Mouse (Mus musculus) neural tube, embryonic 10.5 days (tissue): ENCODE results near the gene Cnot1.
"Not testable (repeated sequence)": the region's sequence is repeated elsewhere in the genome, so short reads cannot be mapped to it uniquely, and the experiment has no call there.

Source experiments
- DNase-seq: peaks from one replicate; pipeline ENCODE4 v3.0.0-alpha.2; 2017; ENCODE audit warnings: low spot score; ENCODE audit errors: extremely low spot score

The Cnot1 gene

GRCm38 (mm10) chr8:95807331-95807843 is at the start of gene Cnot1:
Cnot1 (minus strand) TSS chr8:95807464.
- peak; percentile 95 for DNase-seq

GRCm38 (mm10) chr8:95854174-95854573 is 46.9 kb upstream of the Cnot1 start:
- DNase-seq: no peak

DNA sequence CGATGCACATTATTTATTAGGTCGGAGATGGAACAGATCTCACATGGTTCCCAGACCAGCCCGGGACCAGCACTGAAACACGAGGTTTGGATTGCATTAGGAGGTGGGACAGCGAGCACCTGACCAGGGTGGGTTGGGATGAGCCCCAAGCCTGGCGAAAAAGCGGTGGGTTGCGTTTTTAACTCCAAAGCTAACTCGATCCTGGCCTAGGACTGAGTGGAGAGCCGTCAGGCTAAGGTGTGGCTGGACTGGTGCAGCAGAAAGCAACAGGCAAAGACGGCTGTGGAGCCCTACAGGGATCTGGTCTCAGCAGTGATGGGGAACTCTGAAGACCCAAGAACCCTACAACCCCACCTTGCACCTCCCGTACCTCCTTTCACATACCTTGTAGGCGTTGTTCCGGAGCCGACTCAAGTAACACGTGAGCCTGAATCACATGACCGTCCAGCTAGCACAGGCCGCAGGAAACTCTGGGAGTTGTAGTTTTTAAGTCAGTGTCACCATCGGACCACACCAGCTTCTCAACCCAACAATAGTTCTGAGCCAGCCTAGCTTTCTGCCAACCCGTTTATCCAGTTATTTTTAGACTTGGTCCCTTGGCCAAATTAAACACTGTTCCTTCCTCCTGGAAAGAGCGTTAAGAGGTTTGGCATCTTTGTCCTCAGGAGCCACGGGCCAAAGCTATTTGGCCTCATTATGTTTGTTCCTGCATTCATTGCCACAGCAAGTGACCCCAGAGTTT is 46.0 kb upstream of the Cnot1 start, which contains the start of gene Slc38a7:
Gene Slc38a7, minus strand, starts transcription at position 438 of the 742 bp plus-strand sequence.
- DNase-seq: peak; percentile 65

DNA sequence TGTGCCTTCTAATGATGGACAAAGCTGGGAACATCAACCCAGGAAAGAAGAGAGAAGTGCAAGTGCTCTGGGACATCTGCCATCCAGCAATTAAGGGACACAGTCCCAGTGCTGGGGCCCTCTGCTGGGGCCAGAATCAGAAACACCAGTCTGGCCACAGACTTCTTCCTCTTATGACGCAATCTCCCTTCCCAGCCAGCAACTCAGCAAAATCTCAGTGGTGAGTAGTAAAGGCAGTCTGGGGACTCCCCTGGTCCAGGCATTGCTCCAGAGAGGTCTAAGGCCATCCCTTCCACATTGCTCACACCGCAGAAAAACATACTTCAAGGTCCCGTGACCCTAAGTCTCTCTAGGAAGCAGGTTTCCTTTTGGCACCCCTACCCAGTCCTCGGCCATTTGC is 45.0 kb upstream of the Cnot1 start:
- no peak for DNase-seq

GRCm38 (mm10) chr8:95850326-95850725 is 43.1 kb upstream of the Cnot1 start:
- DNase-seq: no peak

- no peak for DNase-seq
Observed at GRCm38 (mm10) chr8:95848734-95849464, 41.6 kb upstream of the Cnot1 start.

- no peak for DNase-seq
Observed at GRCm38 (mm10) chr8:95848061-95848551, 40.8 kb upstream of the Cnot1 start.

GRCm38 (mm10) chr8:95845026-95845425 is 37.8 kb upstream of the Cnot1 start:
- DNase-seq: no peak

GRCm38 (mm10) chr8:95843968-95844367 is 36.7 kb upstream of the Cnot1 start:
- no peak for DNase-seq

GRCm38 (mm10) chr8:95841436-95841835 is 34.2 kb upstream of the Cnot1 start:
- DNase-seq: no peak

DNA sequence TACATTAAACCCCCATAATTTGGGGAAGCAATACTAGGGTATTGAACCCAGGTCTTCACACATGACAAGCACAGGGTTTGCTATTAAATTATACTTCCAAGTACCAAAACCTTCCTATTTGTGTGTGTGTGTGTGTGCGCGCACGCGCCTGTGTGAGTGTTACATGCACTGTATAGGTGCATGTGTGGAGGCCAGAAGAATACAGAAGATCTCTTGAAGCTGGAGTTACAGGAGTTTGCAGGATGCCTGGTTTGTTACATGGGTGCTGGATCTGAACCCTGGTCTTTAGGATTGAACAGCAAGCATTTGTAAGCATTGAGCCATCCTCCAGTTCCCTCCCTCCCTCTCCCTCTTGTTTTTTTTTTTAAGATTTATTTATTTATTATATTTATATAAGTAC is 32.0 kb upstream of the Cnot1 start:
- DNase-seq: no peak

DNA sequence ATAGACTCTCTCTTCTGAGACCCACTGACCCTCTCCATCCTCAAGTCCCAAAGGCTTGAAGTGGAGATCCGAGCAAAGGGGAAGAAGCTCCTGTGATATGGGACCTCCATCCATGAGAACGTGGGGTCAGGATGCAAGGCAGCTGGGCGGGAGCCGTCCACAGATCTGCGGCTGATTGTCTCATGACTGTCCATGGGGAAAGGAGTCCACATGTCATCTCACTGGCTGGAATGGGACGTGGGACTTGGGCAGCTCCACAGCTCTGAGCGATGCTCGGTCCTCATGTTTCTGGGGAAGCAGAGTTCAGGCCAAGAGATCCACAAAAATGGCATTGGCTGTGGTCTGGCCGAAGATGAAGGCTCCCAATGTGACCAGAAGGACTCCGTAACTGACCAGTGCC is 30.0 kb upstream of the Cnot1 start:
- no peak for DNase-seq

- DNase-seq: no peak
Observed at GRCm38 (mm10) chr8:95835891-95836290, 28.6 kb upstream of the Cnot1 start.

DNA sequence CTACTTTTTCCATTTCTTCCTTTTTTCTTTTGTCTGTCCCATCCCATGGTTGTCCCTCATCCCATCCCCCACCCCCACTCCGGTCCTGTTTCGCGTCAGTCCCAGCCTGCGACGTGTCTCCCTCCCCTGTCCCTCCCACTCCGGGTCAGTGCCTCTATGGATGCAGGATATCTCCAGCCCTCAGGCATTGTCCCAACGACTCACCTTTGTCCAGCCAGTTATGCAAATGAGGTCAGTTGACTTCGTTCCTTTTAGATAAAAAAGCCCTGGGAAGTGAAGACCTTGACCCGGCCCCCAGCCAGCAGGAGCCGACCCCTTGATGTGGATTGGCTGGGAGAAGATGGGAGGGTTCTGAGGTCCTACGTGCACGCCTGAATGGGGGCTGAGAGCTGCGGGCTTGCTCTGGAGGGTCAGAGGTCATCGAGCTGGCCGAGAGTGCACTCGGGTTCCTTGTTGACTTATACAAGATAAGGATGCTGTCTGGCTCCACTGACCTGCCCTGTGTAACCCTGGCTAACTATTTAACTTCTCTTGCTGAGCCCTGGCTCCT is 26.2 kb upstream of the Cnot1 start:
- DNase-seq: peak; percentile 72

DNA sequence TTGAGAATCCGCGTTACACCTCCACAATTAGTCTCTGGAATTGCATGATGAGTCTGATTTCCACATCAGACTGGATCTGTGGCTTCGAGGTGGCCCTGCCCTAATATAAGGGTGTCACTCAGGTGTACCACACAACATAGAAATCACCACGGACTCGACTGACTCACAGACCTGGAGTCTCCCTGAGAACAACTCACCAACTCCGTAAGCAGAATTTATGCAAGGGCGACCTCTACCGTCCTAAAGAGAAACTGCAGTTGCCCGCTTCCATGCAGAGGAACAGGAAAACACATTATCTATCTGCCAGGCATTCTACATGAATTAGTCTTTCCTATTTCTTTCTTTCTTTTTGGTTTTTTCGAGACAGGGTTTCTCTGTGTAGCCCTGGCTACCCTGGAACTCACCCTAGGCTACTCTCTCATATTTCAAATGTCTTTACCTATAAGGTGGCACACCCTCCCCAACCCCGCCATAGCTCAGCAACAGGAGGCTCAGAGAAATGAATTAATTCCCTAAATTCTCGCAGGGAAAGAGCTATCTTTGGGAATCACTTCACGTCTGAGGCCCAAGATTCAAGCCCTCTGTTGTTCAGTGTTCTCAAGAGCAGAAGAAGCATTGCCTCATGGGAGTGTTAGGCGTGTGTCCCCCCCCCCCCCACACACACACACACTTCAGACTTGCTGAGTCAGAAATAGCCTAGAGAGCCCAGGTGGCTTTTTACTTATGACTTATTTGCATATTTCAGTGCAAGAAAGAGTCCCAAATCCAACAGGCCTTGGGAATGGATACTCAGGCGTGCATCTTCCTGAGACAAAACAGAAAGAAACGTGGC is 25.6 kb upstream of the Cnot1 start:
- peak; percentile 90 for DNase-seq

- no peak for DNase-seq
Observed at GRCm38 (mm10) chr8:95830144-95830543, 22.9 kb upstream of the Cnot1 start.

GRCm38 (mm10) chr8:95825162-95825561 is 17.9 kb upstream of the Cnot1 start, which contains the start of gene Sap18b:
Sap18b (plus strand) TSS chr8:95825346.
- DNase-seq: not testable (repeated sequence)

GRCm38 (mm10) chr8:95822699-95823098 is 15.4 kb upstream of the Cnot1 start:
- no peak for DNase-seq

DNA sequence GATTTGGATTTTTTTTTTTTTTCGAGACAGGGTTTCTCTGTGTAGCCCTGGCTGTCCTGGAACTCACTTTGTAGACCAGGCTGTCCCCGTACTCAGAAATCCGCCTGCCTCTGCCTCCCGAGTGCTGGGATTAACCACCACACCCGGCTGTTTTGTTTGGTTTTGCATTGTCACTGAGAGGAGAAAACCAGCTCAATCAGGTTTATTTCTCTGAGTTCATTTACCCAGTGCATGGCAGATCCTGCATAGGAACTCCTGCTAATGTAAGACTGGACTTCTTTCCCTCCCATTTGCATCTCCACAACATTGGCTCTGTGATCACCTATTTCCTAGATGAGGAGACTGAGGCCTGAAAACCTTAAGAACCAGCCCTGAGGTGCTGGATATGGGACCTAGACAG is 14.8 kb upstream of the Cnot1 start:
- DNase-seq: no peak

DNA sequence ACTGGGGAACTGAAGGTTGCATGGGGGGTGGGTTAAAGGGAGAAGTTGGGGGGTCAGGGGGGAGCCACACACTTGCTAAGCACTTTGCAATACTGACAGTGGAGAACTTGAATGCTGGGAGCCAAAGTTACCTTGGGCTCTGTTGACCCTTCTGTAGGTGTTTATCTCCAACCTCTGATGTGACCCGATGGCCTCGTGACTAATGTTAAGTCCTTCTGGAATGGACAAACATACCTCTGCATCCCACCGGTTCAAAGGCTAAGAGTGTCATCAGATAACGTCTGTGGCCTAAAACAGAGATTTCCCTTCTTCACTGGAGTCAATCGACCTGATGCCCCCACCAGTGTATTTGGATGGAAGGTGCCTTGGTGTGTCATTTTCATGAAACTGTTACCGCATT is 14.0 kb upstream of the Cnot1 start:
- no peak for DNase-seq

GRCm38 (mm10) chr8:95818211-95818610 is 10.9 kb upstream of the Cnot1 start:
- DNase-seq: no peak
